Mouse (Mus musculus): ENCODE results near the gene Ift88.
"Not testable (repeated sequence)": the region's sequence is repeated elsewhere in the genome, so short reads cannot be mapped to it uniquely, and the experiment has no call there.

The Ift88 gene

DNA sequence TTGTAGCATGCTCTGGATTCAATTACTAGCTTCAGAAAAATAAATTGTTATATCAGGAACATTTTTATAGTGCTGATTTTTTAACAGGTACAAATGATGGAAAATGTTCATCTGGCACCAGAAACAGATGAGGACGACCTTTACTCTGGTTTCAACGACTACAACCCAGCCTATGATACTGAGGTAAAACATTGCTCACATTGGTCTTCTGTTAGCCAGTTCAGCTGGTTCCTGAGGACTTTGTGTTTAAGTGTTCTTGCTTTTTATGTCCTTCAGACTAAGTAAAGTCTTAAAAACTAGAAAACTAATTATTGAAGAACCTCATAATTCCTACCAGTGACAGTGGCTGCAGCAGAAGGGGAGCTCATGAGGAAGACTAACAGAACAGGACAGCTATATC is 6.6 kb downstream of the Ift88 start:
- in situ Hi-C loops (cut with MboI, MseI): no loop called here

DNA sequence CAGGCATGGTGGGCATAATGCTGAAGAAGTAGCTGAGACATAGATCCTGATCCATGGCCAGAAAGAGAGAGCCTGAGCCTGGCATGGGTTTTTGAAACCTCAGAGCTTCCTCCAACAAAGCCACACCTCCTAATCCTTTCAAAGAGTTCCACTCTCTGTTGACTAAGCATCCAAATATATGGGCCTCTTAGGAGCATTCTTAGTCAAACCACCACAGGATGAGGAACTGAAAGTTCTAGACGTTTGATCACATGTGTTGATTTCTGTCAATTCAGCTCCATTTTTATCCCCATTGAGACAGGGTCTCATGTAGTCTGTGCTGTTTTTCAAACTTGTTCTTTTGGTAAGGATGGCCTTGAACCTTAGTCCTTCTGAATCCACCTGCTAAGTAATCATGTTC is 28.7 kb downstream of the Ift88 start:
- in situ Hi-C loops (cut with MboI, MseI): no loop called here

DNA sequence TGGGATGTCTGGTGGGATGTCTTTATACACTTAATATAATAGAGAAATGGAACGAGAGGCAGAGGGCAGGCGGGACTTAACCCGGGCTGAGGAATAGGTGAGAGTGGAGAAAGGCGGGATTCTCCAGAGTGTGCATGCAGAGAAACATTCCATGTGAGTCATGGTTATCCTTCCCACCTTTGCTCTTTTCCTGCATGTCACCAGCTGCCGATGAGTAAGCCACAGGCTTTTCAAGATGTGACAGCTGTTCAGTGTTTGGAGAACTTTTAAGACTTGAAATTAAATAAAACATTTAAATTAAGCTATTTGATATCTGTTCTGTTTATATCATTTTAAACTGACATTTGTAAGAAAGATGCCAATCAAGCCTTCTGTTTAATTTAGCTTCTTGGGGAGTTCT is 36.0 kb downstream of the Ift88 start:
- in situ Hi-C loops (cut with MboI, MseI): no loop called here

DNA sequence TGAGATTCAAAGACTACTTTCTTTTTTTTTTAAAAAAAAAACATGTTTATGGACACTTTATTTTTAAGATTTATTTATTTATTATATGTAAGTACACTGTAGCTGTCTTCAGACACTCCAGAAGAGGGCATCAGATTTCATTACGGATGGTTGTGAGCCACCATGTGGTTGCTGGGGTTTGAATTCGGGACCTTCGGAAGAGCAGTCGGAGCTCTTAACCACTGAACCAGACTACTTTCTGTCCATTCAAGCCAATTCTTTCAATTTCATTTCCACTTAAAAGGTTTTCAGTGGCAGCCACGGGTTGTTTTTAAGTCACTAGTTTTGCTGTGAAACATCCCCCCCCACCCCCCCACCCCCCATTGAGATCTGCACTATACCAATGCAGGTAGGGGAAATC is 36.5 kb downstream of the Ift88 start:
- in situ Hi-C loops (cut with MboI, MseI): not testable (repeated sequence)

DNA sequence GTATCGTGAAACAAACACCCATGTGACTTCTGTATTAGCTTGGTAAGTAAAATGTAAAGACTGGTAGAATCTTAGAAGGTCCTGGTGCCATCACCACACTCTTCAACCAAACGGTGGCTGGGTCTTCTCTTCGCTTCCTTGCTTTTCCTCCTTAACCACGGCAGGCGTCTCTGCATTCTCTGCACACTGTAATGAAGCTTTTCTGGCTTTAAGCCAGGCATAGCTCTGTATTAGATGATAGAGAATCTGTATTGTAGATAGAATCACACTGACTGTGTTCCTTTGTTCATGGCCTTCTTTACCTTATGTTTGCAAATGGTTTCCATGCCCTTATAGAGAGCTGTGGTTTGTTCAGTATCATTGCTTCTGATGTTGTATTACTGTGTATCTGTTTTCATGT is 39.0 kb downstream of the Ift88 start:
- in situ Hi-C loops (cut with MboI, MseI): no loop called here

DNA sequence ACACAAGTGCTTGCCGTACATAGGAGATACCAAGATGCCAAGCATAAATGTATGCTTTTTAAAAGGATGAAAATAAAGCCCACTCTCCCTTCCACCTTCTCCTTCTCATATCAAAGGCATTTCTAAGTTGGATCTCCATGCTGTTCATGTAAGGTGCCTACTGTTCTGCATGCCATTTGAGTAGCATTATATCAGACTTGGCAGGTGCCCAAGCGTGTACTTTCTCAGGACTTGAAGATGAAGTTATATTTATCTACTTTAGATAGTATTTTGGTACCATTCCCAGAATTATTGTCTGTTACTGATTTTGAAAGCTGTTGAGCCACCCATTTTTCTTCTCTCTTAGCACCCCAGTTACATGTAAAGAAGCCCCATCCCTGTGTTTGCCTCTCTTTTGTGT is 51.2 kb downstream of the Ift88 start:
- in situ Hi-C loops (cut with MboI, MseI): no loop called here

DNA sequence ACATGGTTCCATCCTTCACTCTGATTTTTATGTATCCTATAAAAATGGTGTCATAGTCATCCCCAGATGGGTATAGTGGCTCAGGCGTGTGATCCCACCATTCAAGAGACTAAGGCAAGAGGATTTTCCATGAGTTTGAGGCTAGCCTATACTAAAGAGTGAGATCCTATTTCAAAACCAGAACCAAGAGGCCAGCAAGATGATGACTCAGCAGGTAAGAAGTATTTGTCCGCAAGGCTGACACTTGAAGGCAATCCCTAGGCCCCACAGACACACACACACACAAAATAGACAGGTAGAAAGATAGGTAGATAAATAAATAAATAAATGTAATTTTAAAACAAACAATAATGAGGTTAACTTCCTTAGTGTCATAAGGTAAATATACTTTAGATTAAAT is 58.4 kb downstream of the Ift88 start:
- in situ Hi-C loops (cut with MboI, MseI): loop anchor here (10.0 kb wide), 1 partner anchor 1733 kb away; no protein-coding TSS in a partner anchor

DNA sequence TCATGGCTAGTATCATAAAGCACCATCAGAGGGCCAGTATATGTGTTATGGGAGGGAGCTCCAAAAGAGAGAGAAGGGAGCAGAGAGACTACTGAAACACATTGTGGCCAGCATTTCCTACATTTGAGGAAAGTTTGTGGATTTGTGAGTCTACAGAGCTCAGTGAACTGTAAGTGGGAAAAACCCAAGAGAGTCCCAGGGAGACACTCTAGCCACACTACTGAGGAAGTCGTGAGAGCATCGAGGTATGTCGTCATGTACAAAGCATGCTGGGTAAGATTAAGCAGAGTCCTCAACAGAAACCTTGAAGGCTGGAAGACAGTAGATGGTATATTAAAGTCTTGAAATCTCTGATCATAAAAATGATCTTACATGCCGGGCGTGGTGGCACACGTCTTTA is 60.3 kb downstream of the Ift88 start:
- in situ Hi-C loops (cut with MboI, MseI): loop anchor here (10.0 kb wide), 1 partner anchor 1731 kb away; no protein-coding TSS in a partner anchor

DNA sequence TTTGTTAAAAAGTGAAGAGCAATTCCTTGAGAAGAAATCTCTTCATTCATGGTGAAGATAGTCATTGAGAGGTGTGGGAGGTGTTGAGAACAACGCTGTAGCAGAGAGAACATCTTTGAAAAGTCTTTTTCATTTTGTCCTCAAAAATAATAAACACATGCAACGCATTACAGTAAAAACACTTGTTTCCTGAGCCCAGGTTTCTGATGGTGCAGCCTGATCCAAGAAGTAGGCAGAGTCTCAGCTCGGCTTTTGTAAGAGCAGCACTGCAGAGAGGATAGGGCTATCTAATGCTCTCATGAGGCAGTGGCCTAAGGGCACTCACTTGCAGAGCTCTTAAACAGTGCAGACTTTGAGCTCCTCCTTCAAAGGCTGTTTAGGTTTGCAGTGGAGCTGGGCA is 65.8 kb downstream of the Ift88 start:
- in situ Hi-C loops (cut with MboI, MseI): loop anchor here (10.0 kb wide), 1 partner anchor 1725 kb away; no protein-coding TSS in a partner anchor

DNA sequence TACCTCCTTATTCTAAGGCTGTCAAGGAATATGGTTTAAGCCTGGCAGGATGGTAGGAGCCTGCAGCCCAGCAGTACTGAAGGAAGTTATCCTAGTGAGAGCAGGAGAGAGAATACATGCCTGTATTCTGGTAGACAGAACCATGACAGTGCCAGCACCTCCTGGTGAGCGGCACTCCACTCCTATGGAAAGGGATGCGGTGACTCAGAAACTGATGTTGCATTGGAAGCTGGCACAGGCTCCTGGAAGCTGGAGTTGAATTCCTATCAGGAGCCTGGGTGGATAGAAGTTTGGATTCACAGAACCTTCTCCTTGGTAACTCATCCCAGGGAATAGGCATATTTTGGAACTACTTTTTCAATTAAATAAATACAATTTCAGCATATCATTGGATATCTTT is 70.0 kb downstream of the Ift88 start:
- in situ Hi-C loops (cut with MboI, MseI): no loop called here

DNA sequence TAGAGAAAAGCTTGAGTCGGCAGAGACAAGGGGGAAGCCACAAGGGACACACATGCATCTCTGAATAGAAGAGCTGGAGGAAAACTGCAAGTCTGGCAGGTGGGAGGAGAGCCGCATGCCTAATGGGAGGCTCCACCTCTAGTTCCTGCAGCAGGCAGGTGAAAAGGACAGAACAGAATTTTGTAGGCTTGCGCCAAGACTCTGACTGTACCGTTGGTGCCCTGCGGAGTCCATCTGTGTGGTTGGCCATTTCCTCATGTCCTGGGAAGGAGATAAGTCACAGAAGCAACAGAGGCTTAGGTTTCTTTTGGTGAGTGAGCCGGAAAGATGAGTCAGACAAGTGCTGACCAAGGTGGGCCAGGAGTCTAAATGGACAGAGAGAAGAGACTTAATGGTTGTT is 79.9 kb downstream of the Ift88 start:
- in situ Hi-C loops (cut with MboI, MseI): no loop called here

DNA sequence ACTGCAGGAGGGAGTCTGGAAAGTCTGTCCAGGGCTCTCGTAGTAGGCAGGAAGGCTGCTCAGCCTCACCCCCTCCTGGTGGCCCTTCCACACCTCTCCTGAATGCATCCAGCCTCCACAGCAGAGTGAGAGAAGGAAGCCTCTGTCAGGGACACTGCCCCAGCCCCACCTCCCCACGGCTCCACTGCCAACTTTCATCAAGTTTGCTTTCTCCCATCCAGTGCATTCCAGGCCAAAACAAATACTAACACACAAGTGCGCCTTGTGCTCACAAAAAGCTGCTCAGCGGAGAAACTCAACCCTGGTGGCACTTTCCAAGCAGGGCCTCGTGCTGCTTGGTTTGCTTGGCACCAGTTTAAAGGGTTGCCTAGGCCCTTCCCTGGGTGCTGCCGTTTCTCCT is 85.7 kb downstream of the Ift88 start:
- in situ Hi-C loops (cut with MboI, MseI): no loop called here

DNA sequence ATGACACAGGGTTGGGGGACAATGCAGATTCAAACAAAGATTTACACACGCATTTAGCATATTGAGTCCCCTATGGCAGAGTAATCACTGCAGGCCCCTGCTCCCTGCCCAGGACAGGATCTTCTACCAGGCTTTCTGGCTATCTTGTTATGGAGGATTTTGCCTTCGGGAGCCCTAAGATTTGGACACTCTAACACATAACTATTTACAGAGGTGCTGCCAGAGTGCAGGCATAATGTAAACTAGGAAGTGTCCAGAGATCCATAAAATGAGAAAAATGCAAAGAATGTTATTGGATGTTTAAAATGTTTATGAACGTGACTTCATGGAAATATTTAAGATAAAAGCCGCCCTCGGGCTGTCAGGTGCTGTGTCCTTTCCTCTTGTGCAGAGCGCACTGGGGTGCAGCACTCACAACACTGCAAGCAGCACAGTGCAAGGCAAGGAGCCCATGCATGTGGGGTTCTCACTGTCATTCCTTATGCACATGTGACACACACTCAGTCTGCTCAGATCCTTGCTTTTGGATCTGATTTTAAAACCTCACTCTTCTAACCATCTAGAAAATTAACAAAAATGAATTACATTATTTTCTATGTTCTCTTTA is 91.4 kb downstream of the Ift88 start:
- in situ Hi-C loops (cut with MboI, MseI): no loop called here

DNA sequence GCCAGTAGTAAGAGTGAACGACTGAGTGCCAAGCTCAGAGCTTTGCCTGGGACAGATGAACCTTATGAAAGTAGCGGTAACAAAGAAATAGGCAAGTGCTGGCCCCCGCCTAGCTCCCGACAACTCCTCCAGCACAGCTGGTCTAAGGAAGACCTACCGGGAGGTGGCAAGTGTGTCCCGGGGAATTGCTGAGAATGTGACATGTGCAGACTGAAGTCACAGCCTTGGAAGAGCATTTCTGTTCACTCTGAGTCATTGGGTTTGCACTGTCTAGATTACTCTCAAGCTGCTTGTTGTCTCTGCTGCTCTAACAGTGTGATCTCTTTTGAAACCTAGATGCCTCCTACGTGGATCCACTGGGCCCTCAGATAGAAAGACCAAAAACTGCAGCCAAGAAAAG is 93.1 kb downstream of the Ift88 start:
- in situ Hi-C loops (cut with MboI, MseI): no loop called here

DNA sequence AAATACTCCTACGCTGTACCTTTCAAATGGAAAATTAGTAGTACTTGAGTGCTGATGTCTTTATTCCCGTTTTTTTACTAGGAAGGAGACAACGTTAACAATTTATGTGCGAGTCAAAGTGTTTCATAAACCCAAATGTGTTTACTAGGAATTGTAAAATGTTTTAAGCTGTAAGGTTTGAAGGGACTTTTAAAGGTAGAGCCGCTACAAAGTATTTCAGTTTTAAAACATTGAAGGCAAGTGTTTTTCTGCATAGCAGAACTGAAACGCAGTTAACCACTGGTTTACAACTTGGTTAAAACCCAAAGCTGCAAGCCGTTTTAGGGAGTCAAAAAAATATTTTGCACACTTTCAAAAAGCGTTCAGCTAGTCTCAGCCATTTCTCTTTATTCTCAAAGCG is 99.9 kb downstream of the Ift88 start:
- in situ Hi-C loops (cut with MboI, MseI): no loop called here

DNA sequence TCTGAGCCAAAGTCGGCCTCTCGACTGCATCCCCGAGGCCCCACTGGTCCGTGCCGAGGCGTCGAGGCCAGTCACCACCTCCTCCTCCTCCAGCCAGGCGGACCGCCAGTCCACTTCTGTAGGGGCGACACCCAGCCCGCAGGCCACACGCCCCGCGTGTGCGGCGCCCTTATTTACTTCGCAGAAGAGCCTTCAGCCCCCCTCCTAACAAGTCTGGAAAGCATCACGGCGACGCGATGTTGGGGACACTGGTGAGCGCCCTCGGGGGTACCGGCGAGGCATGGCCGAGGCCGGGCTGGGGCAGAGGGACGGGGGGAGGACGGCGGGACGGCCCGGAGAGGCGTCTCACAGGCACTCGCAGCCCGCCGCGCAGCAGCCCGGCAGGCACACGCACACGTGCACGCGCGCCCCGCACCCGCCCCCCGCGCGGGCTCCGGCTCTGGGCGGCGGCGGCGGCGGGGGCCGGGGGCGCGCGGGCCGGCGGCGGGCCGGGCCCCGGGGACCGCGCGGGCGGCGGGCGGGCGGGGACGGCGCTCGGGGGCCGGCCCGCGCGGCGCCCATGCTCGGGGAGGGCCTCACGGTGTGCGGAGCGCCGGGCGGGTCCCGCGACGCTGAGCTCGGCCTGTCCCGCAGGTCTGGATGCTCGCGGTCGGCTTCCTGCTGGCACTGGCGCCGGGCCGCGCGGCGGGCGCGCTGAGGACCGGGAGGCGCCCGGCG is 101.0 kb downstream of the Ift88 start, which contains the start of gene Il17d:
TSS of gene Il17d (plus strand) at position 107 of the 717 bp plus-strand sequence.
- in situ Hi-C loops (cut with MboI, MseI): no loop called here

DNA sequence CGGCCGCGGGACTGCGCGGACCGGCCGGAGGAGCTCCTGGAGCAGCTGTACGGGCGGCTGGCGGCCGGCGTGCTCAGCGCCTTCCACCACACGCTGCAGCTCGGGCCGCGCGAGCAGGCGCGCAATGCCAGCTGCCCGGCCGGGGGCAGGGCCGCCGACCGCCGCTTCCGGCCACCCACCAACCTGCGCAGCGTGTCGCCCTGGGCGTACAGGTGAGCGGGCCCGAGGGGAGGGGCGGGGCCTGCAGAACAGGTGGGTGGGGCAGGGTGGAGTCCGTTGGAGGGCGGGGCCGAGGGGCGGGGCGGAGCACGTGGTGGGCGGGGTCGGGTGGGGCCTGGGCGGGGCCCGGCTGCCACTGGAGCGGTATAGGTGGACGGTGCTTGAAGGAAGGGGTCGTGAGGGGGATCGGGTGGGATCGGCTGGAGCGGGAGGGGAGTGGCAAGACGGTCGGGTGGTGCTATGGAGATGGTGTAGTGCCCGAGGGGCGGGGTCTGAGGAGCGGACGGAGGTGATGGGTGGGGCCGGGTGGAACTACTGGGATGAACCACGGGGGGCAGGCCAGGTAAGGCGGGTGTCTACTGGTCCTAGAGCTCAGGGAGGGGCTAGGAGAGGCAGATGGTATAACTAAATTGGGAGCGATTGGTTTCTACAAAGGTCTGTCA is 101.7 kb downstream of the Ift88 start:
- in situ Hi-C loops (cut with MboI, MseI): no loop called here

DNA sequence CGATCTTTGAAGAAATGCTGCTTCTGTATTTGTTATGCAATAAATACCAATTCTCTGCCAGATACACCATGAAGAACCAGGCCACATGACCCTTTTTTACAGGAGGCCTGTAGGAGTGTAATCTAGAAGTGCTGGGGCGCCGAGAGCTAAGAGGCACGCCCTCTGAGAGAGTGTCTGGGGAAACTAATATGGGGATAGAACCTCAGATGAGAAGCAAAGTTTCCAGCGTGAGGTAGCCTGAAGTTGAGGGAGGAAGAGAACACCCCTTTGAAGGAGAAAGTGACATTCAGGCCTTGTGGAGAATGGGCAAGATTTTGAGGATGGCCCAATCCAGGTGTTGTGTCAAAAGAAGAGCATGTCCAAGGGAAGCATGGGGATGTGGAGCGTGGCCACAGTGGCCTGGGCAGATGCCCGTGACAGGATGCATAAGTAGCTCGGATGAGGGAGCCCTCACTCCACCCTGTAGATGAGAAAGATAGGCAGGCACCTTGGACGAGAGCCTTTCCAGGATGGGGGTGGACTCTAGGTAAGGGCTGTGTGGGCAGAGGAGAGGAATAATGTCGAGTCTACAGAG is 102.3 kb downstream of the Ift88 start:
- in situ Hi-C loops (cut with MboI, MseI): no loop called here

DNA sequence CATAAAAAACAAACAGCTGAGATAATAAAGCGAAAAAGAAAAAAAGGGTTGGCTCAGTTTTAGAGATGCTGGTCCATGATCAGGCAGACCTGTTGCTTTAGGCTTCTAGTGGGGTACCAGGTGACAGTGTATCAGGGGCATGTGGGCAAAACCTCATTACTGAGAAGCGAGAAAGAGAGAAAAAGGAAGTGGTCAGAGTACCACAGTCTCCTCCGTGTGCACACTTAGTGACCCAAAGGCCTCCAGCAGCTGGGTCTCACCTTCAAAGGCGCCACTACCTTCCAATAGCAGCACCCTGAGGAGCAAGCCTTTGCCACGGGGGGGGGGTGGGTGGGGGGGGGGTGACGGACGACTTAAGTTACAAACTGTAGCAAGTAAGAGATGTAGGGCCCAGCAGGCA is 103.3 kb downstream of the Ift88 start:
- in situ Hi-C loops (cut with MboI, MseI): no loop called here

DNA sequence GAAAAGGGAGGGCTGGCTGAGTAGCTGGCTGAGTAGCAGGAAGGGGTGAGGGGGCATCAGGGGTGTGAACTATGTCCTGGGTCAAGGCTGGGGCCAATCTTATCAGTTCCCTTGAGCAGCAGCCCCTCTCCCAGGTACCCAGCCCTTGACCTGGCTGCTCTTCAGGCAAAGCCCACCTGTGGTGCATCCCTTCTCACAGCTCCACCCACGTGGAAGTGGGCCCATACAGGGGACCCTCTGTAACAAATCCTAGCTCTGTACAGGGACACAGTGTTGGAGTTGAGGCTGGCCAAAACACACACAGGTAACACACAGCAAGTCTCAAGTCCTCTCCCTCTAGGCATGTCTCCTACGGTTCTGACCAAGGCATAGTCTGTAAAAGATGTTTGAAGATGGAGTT is 103.7 kb downstream of the Ift88 start:
- in situ Hi-C loops (cut with MboI, MseI): no loop called here

DNA sequence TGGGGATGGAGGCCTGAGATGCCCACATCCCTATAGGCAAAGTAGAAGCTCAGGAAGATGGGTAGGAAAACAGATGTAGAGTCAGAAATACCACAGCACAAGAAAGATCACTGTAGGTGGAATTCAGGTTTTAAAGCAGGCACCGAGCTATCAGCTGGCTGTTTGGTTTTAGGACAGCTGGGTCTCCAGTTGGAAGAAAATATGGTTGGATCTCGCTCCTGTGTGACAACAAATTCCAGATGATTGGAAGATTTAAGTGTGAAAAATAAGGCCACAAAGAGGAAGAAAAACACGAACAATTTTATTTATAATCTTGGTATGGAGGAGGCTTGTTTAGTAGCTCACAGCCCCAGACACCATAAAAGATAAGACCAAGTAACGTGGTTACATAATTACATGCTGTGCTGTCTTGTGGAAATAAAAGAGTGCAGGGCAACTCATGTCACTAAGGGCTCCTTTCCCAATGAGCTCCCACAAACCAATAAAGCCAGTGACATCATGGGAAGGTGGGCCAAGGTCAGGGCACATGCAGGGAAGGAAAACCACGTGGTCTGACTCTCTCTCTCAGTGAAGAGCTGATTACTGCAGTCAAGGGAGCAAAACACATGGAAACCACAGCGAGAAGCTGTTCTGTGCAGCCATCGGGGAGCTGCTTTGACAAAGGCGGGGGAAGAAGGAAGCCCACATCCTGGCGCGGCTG is 105.4 kb downstream of the Ift88 start:
- in situ Hi-C loops (cut with MboI, MseI): no loop called here
